ENCODE assay signal across 30 mouse cellular contexts in the genomic region with DNA sequence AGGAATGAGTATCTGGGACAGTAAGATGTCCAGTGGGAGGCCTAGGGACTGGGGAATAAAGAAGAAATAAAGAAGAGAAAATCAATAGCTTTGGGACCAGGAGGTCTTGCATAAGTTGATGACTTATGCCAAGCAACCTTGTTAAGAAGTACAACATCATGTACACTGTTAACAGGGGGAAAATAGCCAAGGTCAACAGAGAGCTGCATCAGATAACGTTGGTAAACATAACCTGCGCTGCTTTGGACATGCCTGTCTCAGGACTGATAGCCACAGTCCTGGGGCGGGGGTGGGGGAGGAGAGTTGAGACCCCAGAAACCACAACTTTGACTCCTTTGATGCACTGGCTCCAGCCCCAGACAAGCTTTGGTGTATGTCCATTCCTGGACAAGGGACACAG.
"Had no signal": no experiment of that assay in that cellular context is flagged by ENCODE, and none has a peak within 500 bp of the region (broad histone marks: within the 10 kb centered on the region; RNA-seq: fewer than 3 reads in every experiment).

No protein-coding gene starts in this region.

- H3K36me3 ChIP-seq: heart, embryonic 10.5 days; heart, embryonic 12.5 days; heart, embryonic 13.5 days; heart, embryonic 15.5 days; hindbrain, embryonic 10.5 days; hindbrain, embryonic 12.5 days; hindbrain, embryonic 13.5 days; hindbrain, embryonic 15.5 days; intestine, embryonic 15.5 days; kidney, embryonic 15.5 days had no signal

- H3K9ac ChIP-seq: heart, embryonic 12.5 days; heart, embryonic 13.5 days; heart, embryonic 15.5 days; hindbrain, embryonic 12.5 days; hindbrain, embryonic 13.5 days; hindbrain, embryonic 14.5 days; hindbrain, embryonic 15.5 days; intestine, embryonic 15.5 days; kidney, embryonic 15.5 days had no signal

- H3K27ac ChIP-seq: heart, embryonic 10.5 days; heart, embryonic 13.5 days; heart, embryonic 15.5 days; hindbrain, embryonic 10.5 days; hindbrain, embryonic 12.5 days; hindbrain, embryonic 13.5 days; hindbrain, embryonic 14.5 days; hindbrain, embryonic 15.5 days; hindbrain, postnatal 0 days; intestine, embryonic 15.5 days; kidney, embryonic 15.5 days; kidney, postnatal 0 days; layer of hippocampus, adult 2 months had no signal

- H3K4me3 ChIP-seq: heart, embryonic 10.5 days; heart, embryonic 12.5 days; heart, embryonic 13.5 days; heart, embryonic 15.5 days; hindbrain, embryonic 10.5 days; hindbrain, embryonic 12.5 days; hindbrain, embryonic 13.5 days; hindbrain, embryonic 15.5 days; intestine, embryonic 15.5 days; kidney, embryonic 15.5 days; layer of hippocampus, adult 2 months had no signal

- H3K4me1 ChIP-seq: heart, embryonic 10.5 days; heart, embryonic 12.5 days; heart, embryonic 13.5 days; heart, embryonic 15.5 days; hindbrain, embryonic 10.5 days; hindbrain, embryonic 12.5 days; hindbrain, embryonic 13.5 days; hindbrain, embryonic 15.5 days; intestine, embryonic 15.5 days; kidney, embryonic 15.5 days had no signal

- DNase-seq: heart, postnatal 10 days; heart, postnatal 14 days; heart, postnatal 36 days; heart, postnatal 4 days; kidney, adult 11 months; kidney, adult 18-20 months; kidney, adult 2 months; kidney, adult 8-10 months; kidney, adult 9 months; kidney, postnatal 10 days; kidney, postnatal 14 days; kidney, postnatal 25 days; kidney, postnatal 36 days; kidney, postnatal 4 days; layer of hippocampus, adult 9-11 months; layer of hippocampus, postnatal 36 days had no signal

- H3K27me3 ChIP-seq: heart, embryonic 12.5 days; heart, embryonic 13.5 days; heart, embryonic 15.5 days; hindbrain, embryonic 12.5 days; hindbrain, embryonic 13.5 days; hindbrain, embryonic 15.5 days; intestine, embryonic 15.5 days; kidney, embryonic 15.5 days had no signal
